Mouse (Mus musculus): ENCODE data around the gene Rpl26. TPM values are rescaled to one million over a fixed set of nuclear protein-coding genes. Genes with fewer than 3 reads are reported as not detected.

Gene Rpl26
- polyA plus RNA-seq, 1 experiment from 2014 or later = 457 TPM

- Histone ChIP-seq H3K9me3 (replicated peaks; ENCODE audit: control insufficient read depth, low read length) (no peaks in the 10 kb centered on the region), H3K27me3 (ENCODE audit: control insufficient read depth, insufficient read depth, low read depth, low read length) (no peaks in the 10 kb centered on the region), H3K9ac (ENCODE audit: low read depth, low read length) (peak overlapping the region; percentile 26; the same call in 1 of the 2 replicates), H3K36me3 (ENCODE audit: control insufficient read depth, insufficient read depth) (no peaks in the 10 kb centered on the region), H3K27ac (ENCODE audit: low read length) (peak overlapping the region; percentile 65), H3K4me1 (ENCODE audit: control insufficient read depth, low read depth, low read length) (peaks cover 20% of the 10 kb centered on the region), H3K4me2 (ENCODE audit: low read depth, low read length) (peak overlapping the region; percentile 56), H3K4me3 (ENCODE audit: low read depth, low read length) (peak overlapping the region; percentile 17; the same call in 1 of the 2 replicates)
- 36% methylated on average over 5 of the region's 5 CpGs for WGBS (ENCODE audit: insufficient replicate concordance)
- ATAC-seq (ENCODE audit: low read depth) = peak; percentile 99
Observed at GRCm38 (mm10) chr11:68884368-68884767, 17.0 kb upstream of the Rpl26 start.

GRCm38 (mm10) chr11:68886091-68886490 is 15.3 kb upstream of the Rpl26 start:
- no peak overlapping the region for H3K4me2 ChIP-seq (ENCODE audit: low read depth, low read length)
- no peaks in the 10 kb centered on the region for H3K27me3 ChIP-seq (ENCODE audit: control insufficient read depth, insufficient read depth, low read depth, low read length)
- H3K4me3 ChIP-seq (ENCODE audit: low read depth, low read length) = no peak overlapping the region
- WGBS (ENCODE audit: insufficient replicate concordance) = 76% methylated on average over 5 of the region's 5 CpGs
- no peaks in the 10 kb centered on the region for H3K9me3 ChIP-seq (replicated peaks; ENCODE audit: control insufficient read depth, low read length)
- no peak overlapping the region for H3K27ac ChIP-seq (ENCODE audit: low read length)
- H3K9ac ChIP-seq (ENCODE audit: low read depth, low read length) = no peak overlapping the region
- H3K4me1 ChIP-seq (ENCODE audit: control insufficient read depth, low read depth, low read length) = peaks cover 20% of the 10 kb centered on the region
- no peak for ATAC-seq (ENCODE audit: low read depth)
- no peaks in the 10 kb centered on the region for H3K36me3 ChIP-seq (ENCODE audit: control insufficient read depth, insufficient read depth)

- H3K4me2 ChIP-seq (ENCODE audit: low read depth, low read length) = no peak within 1 kb of the TSS
- no peak within 1 kb of the TSS for H3K4me3 ChIP-seq (ENCODE audit: low read depth, low read length)
- H3K4me1 ChIP-seq (ENCODE audit: control insufficient read depth, low read depth, low read length) = peaks cover 29% of the 10 kb centered on the region
- H3K36me3 ChIP-seq (ENCODE audit: control insufficient read depth, insufficient read depth) = no peaks in the 10 kb centered on the region
- H3K27me3 ChIP-seq (ENCODE audit: control insufficient read depth, insufficient read depth, low read depth, low read length) = no peaks in the 10 kb centered on the region
- H3K9ac ChIP-seq (ENCODE audit: low read depth, low read length) = no peak within 1 kb of the TSS
- H3K9me3 ChIP-seq (replicated peaks; ENCODE audit: control insufficient read depth, low read length) = no peaks in the 10 kb centered on the region
- 42% methylated on average over 6 of the region's 6 CpGs for WGBS (ENCODE audit: insufficient replicate concordance)
- ATAC-seq (ENCODE audit: low read depth) = no peak
- H3K27ac ChIP-seq (ENCODE audit: low read length) = no peak within 1 kb of the TSS
Observed at GRCm38 (mm10) chr11:68888253-68888652, 13.1 kb upstream of the Rpl26 start, which contains the start of gene Rnf222. Gene Rnf222, plus strand, starts transcription at chr11:68888553.

- Histone ChIP-seq H3K27me3 (ENCODE audit: control insufficient read depth, insufficient read depth, low read depth, low read length) (no peaks in the 10 kb centered on the region), H3K36me3 (ENCODE audit: control insufficient read depth, insufficient read depth) (no peaks in the 10 kb centered on the region), H3K4me2 (ENCODE audit: low read depth, low read length) (no peak overlapping the region), H3K9ac (ENCODE audit: low read depth, low read length) (no peak overlapping the region), H3K4me3 (ENCODE audit: low read depth, low read length) (no peak overlapping the region), H3K27ac (ENCODE audit: low read length) (no peak overlapping the region), H3K4me1 (ENCODE audit: control insufficient read depth, low read depth, low read length) (peaks cover 27% of the 10 kb centered on the region), H3K9me3 (replicated peaks; ENCODE audit: control insufficient read depth, low read length) (no peaks in the 10 kb centered on the region)
- no peak for ATAC-seq (ENCODE audit: low read depth)
- 54% methylated on average over 2 of the region's 2 CpGs for WGBS (ENCODE audit: insufficient replicate concordance)
Observed at GRCm38 (mm10) chr11:68888653-68889052, 12.7 kb upstream of the Rpl26 start.

GRCm38 (mm10) chr11:68890625-68891024 is 10.8 kb upstream of the Rpl26 start:
- WGBS (ENCODE audit: insufficient replicate concordance) = 24% methylated on average over 2 of the region's 2 CpGs
- Histone ChIP-seq H3K9ac (ENCODE audit: low read depth, low read length) (no peak overlapping the region), H3K27ac (ENCODE audit: low read length) (no peak overlapping the region), H3K36me3 (ENCODE audit: control insufficient read depth, insufficient read depth) (no peaks in the 10 kb centered on the region), H3K9me3 (replicated peaks; ENCODE audit: control insufficient read depth, low read length) (no peaks in the 10 kb centered on the region), H3K27me3 (ENCODE audit: control insufficient read depth, insufficient read depth, low read depth, low read length) (no peaks in the 10 kb centered on the region), H3K4me1 (ENCODE audit: control insufficient read depth, low read depth, low read length) (peaks cover 13% of the 10 kb centered on the region), H3K4me3 (ENCODE audit: low read depth, low read length) (no peak overlapping the region), H3K4me2 (ENCODE audit: low read depth, low read length) (no peak overlapping the region)
- ATAC-seq (ENCODE audit: low read depth) = no peak

GRCm38 (mm10) chr11:68891823-68892222 is 9.6 kb upstream of the Rpl26 start:
- Histone ChIP-seq H3K4me2 (ENCODE audit: low read depth, low read length) (no peak overlapping the region), H3K27me3 (ENCODE audit: control insufficient read depth, insufficient read depth, low read depth, low read length) (no peaks in the 10 kb centered on the region), H3K9me3 (replicated peaks; ENCODE audit: control insufficient read depth, low read length) (no peaks in the 10 kb centered on the region), H3K36me3 (ENCODE audit: control insufficient read depth, insufficient read depth) (no peaks in the 10 kb centered on the region), H3K4me3 (ENCODE audit: low read depth, low read length) (no peak overlapping the region), H3K9ac (ENCODE audit: low read depth, low read length) (no peak overlapping the region), H3K27ac (ENCODE audit: low read length) (no peak overlapping the region), H3K4me1 (ENCODE audit: control insufficient read depth, low read depth, low read length) (peaks cover 20% of the 10 kb centered on the region)
- no peak for ATAC-seq (ENCODE audit: low read depth)
- WGBS (ENCODE audit: insufficient replicate concordance) = 55% methylated on average over 5 of the region's 5 CpGs

- Histone ChIP-seq H3K36me3 (ENCODE audit: control insufficient read depth, insufficient read depth) (no peaks in the 10 kb centered on the region), H3K4me2 (ENCODE audit: low read depth, low read length) (no peak overlapping the region; the same call in 1 of the 2 replicates), H3K4me1 (ENCODE audit: control insufficient read depth, low read depth, low read length) (peaks cover 23% of the 10 kb centered on the region), H3K4me3 (ENCODE audit: low read depth, low read length) (no peak overlapping the region), H3K27ac (ENCODE audit: low read length) (no peak overlapping the region), H3K9ac (ENCODE audit: low read depth, low read length) (no peak overlapping the region), H3K27me3 (ENCODE audit: control insufficient read depth, insufficient read depth, low read depth, low read length) (no peaks in the 10 kb centered on the region), H3K9me3 (replicated peaks; ENCODE audit: control insufficient read depth, low read length) (no peaks in the 10 kb centered on the region)
- WGBS (ENCODE audit: insufficient replicate concordance) = 35% methylated on average over 14 of the region's 15 CpGs
- ATAC-seq (ENCODE audit: low read depth) = no peak
Observed at GRCm38 (mm10) chr11:68892233-68892832, 9.1 kb upstream of the Rpl26 start.

- H3K9ac ChIP-seq (ENCODE audit: low read depth, low read length) = no peak overlapping the region
- no peaks in the 10 kb centered on the region for H3K36me3 ChIP-seq (ENCODE audit: control insufficient read depth, insufficient read depth)
- no peaks in the 10 kb centered on the region for H3K9me3 ChIP-seq (replicated peaks; ENCODE audit: control insufficient read depth, low read length)
- H3K4me1 ChIP-seq (ENCODE audit: control insufficient read depth, low read depth, low read length) = peaks cover 38% of the 10 kb centered on the region
- WGBS (ENCODE audit: insufficient replicate concordance) = 63% methylated on average over 12 of the region's 12 CpGs
- ATAC-seq (ENCODE audit: low read depth) = no peak
- H3K27ac ChIP-seq (ENCODE audit: low read length) = no peak overlapping the region
- H3K27me3 ChIP-seq (ENCODE audit: control insufficient read depth, insufficient read depth, low read depth, low read length) = no peaks in the 10 kb centered on the region
- H3K4me2 ChIP-seq (ENCODE audit: low read depth, low read length) = no peak overlapping the region
- H3K4me3 ChIP-seq (ENCODE audit: low read depth, low read length) = no peak overlapping the region
Observed at GRCm38 (mm10) chr11:68893911-68894464, 7.4 kb upstream of the Rpl26 start.

- Histone ChIP-seq H3K4me2 (ENCODE audit: low read depth, low read length) (no peak overlapping the region; the same call in 1 of the 2 replicates), H3K27me3 (ENCODE audit: control insufficient read depth, insufficient read depth, low read depth, low read length) (no peaks in the 10 kb centered on the region), H3K27ac (ENCODE audit: low read length) (peak overlapping the region; percentile 78), H3K36me3 (ENCODE audit: control insufficient read depth, insufficient read depth) (no peaks in the 10 kb centered on the region), H3K9ac (ENCODE audit: low read depth, low read length) (no peak overlapping the region), H3K4me3 (ENCODE audit: low read depth, low read length) (no peak overlapping the region), H3K4me1 (ENCODE audit: control insufficient read depth, low read depth, low read length) (peaks cover 53% of the 10 kb centered on the region), H3K9me3 (replicated peaks; ENCODE audit: control insufficient read depth, low read length) (no peaks in the 10 kb centered on the region)
- WGBS (ENCODE audit: insufficient replicate concordance) = 34% methylated on average over 5 of the region's 5 CpGs
- peak; percentile 75 for ATAC-seq (ENCODE audit: low read depth)
Observed at GRCm38 (mm10) chr11:68896247-68896646, 5.1 kb upstream of the Rpl26 start.

Data from liver, embryonic 16.5 days (tissue).